Mouse (Mus musculus): ENCODE results near the gene Inhbe. TPM values are rescaled to one million over a fixed set of nuclear protein-coding genes. Genes with fewer than 3 reads are reported as not detected.

Gene Inhbe
- polyA plus RNA-seq (2012; rRNA removed), result 0.01 TPM in 1 of 2 replicates, not detected in the other

GRCm38 (mm10) chr10:127353909-127354895 lies at the start of gene Inhbe:
Inhbe (minus strand) TSS chr10:127354411.

GRCm38 (mm10) chr10:127380251-127380691 lies 26.1 kb upstream of the Inhbe start, which contains the start of gene R3hdm2:
R3hdm2 (plus strand) TSS chr10:127380327.

GRCm38 (mm10) chr10:127369834-127370820 lies 15.9 kb upstream of the Inhbe start, which contains the start of gene Inhbc:
Inhbc (minus strand) TSS chr10:127370431.

GRCm38 (mm10) chr10:127341891-127342639 lies 12.1 kb downstream of the Inhbe start, which contains the start of gene Gli1:
Gli1 (minus strand) TSS chr10:127341974.

GRCm38 (mm10) chr10:127321621-127322020 lies 32.6 kb downstream of the Inhbe start, which contains the start of gene Arhgap9:
Arhgap9 (plus strand) TSS chr10:127321964.

GRCm38 (mm10) chr10:127311476-127312355 lies 42.5 kb downstream of the Inhbe start, which contains the start of gene Mars:
Mars (minus strand) TSS chr10:127311786.

Other genes starting within 250 kb of the Inhbe start
- gene Os9, start 233.3 kb downstream of the Inhbe start, polyA plus RNA-seq (2012; rRNA removed), result 53.8 and 114 TPM in 2 replicates
- 8.4 and 8.8 TPM in 2 replicates for gene B4galnt1, start 189.2 kb downstream of the Inhbe start, polyA plus RNA-seq (2012; rRNA removed)
- gene Slc26a10, start 173.8 kb downstream of the Inhbe start, polyA plus RNA-seq (2012; rRNA removed), result 2.6 and 4.2 TPM in 2 replicates
- 107 and 115 TPM in 2 replicates for gene Arhgef25, start 164.3 kb downstream of the Inhbe start, polyA plus RNA-seq (2012; rRNA removed)
- 237 and 284 TPM in 2 replicates for gene Dtx3, start 158.7 kb downstream of the Inhbe start, polyA plus RNA-seq (2012; rRNA removed)
- gene Pip4k2c, start 142.8 kb downstream of the Inhbe start, polyA plus RNA-seq (2012; rRNA removed), result 18.0 and 21.0 TPM in 2 replicates
- gene Kif5a, start 91.1 kb downstream of the Inhbe start, polyA plus RNA-seq (2012; rRNA removed), result 36.0 and 44.4 TPM in 2 replicates
- 190 and 214 TPM in 2 replicates for gene Dctn2, start 88.0 kb downstream of the Inhbe start, polyA plus RNA-seq (2012; rRNA removed)
- 46.5 and 56.0 TPM in 2 replicates for gene Mbd6, start 65.4 kb downstream of the Inhbe start, polyA plus RNA-seq (2012; rRNA removed)
- 90.4 and 101 TPM in 2 replicates for gene Mars, start 42.6 kb downstream of the Inhbe start, polyA plus RNA-seq (2012; rRNA removed)
- 2.0 and 2.3 TPM in 2 replicates for gene Arhgap9, start 32.4 kb downstream of the Inhbe start, polyA plus RNA-seq (2012; rRNA removed)
- gene Gli1, start 12.4 kb downstream of the Inhbe start, polyA plus RNA-seq (2012; rRNA removed), result 26.1 and 42.2 TPM in 2 replicates
- gene Inhbc, start 16.0 kb upstream of the Inhbe start, polyA plus RNA-seq (2012; rRNA removed), result 0.05 and 0.09 TPM in 2 replicates
- 33.5 and 48.3 TPM in 2 replicates for gene R3hdm2, start 25.9 kb upstream of the Inhbe start, polyA plus RNA-seq (2012; rRNA removed)
- 7.8 and 12.2 TPM in 2 replicates for gene Stac3, start 147.3 kb upstream of the Inhbe start, polyA plus RNA-seq (2012; rRNA removed)
- 4.2 and 4.5 TPM in 2 replicates for gene Ndufa4l2, start 160.6 kb upstream of the Inhbe start, polyA plus RNA-seq (2012; rRNA removed)
- 94.7 and 99.4 TPM in 2 replicates for gene Shmt2, start 168.0 kb upstream of the Inhbe start, polyA plus RNA-seq (2012; rRNA removed)
- gene Nxph4, start 180.1 kb upstream of the Inhbe start, polyA plus RNA-seq (2012; rRNA removed), result 10.4 and 12.6 TPM in 2 replicates